Mouse (Mus musculus): ENCODE results near the gene Mcts2. TPM values are rescaled to one million over a fixed set of nuclear protein-coding genes. Genes with fewer than 3 reads are reported as not detected.
"Not testable (repeated sequence)": the region's sequence is repeated elsewhere in the genome, so short reads cannot be mapped to it uniquely, and the experiment has no call there.

Mcts2 gene
- 34.9 and 40.5 TPM in 2 replicates for polyA plus RNA-seq (2016; fragmentation: Nextera tagmentation; extraction: Ambion mirVana)

DNA sequence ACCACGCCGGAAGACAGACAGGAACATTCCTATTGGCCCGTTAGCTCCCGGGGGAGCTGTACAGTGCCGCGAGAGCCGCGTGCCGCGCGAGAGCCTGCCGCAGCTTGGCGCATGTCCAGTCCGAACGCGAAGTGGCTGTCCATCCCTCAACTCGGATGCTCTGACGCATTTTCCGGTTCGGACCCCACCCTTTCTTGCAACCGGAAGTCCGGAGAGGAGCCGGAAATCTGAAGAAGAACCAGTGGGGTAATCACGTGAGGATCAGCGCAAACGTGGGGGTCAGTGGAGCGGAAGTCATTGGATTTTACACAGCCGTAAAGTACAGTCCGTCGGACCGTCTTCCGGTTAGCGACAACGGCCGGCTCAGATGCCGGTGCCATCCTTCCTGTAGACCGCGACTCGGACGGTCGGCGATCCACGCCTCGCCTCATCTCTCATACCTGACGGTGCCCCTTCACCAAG, at the start of gene Mcts2:
Gene Mcts2 (plus strand): TSS at position 230 of the 462 bp plus-strand sequence.
- peak within 1 kb of the TSS; percentile 63 for H3K4me2 ChIP-seq (replicated peaks)
- 0 out of 2 replicates have a peak, but pooled peaks cover 6% of the 10 kb centered on the region for H3K4me1 ChIP-seq
- 52% methylated on average over 45 of the region's 45 CpGs for WGBS
- no peaks in the 10 kb centered on the region for H3K27me3 ChIP-seq
- H3K27ac ChIP-seq = peak within 1 kb of the TSS; percentile 66
- peaks cover 89% of the 10 kb centered on the region for H3K36me3 ChIP-seq
- peak within 1 kb of the TSS; percentile 44 for H3K9ac ChIP-seq
- H3K9me3 ChIP-seq (replicated peaks) = no peaks in the 10 kb centered on the region
- peak; percentile 97 for ATAC-seq (ENCODE audit: low FRiP score)
- H3K4me3 ChIP-seq = peak within 1 kb of the TSS; percentile 39

DNA sequence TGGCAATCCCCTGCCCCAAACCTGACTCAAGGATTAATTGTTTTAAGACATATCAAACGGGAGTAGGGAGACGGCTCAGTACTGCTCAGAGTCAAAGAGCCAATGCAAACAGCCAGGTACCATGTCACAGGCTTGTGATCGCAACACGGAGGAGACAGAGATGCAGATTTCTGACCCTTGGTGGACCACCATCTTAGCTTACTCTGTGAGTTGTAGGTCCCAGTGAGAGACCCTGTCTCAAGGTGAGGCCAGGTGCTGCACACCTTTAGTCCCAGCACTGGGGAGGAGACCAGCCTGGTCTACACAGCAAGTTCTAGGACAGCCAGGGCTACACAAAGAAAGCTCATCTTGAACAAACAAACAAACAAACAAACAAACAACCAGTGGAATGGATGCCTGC, 49.5 kb upstream of the Mcts2 start:
- peaks cover 8% of the 10 kb centered on the region for H3K4me1 ChIP-seq
- WGBS = 91% methylated on average over 4 of the region's 4 CpGs

DNA sequence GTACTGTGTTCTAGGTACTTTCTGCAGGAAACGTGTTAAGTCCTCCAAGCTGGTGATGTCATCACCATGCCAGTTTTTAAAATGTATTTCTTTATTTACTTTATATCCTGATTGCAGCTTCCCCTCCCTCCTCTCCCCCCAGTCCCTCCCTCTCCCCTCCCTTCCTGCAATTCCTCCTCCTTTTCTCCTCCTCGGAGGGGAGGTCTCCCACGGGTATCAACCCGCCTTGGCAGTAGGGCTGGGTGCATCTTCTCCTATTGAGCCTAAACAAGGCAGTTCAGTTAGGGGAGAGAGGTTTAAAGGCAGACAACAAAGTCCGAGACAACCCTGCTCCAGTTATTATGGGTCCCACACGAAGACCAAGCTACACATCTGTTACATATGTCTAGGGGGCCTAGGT, 48.0 kb upstream of the Mcts2 start:
- Histone ChIP-seq H3K9me3 (replicated peaks) (no peaks in the 10 kb centered on the region), H3K27me3 (peaks cover 2% of the 10 kb centered on the region; the same call in 1 of the 2 replicates), H3K9ac (no peak overlapping the region), H3K4me3 (no peak overlapping the region), H3K36me3 (no peaks in the 10 kb centered on the region), H3K4me1 (peaks cover 8% of the 10 kb centered on the region), H3K27ac (no peak overlapping the region), H3K4me2 (replicated peaks) (no peak overlapping the region)
- no peak for ATAC-seq (ENCODE audit: low FRiP score)
- WGBS = 44% methylated on average over 6 of the region's 6 CpGs

More for the DNA sequence above, 49.5 kb upstream of the Mcts2 start:
- Histone ChIP-seq H3K9ac (no peak overlapping the region), H3K4me2 (replicated peaks) (no peak overlapping the region), H3K36me3 (no peaks in the 10 kb centered on the region), H3K4me3 (no peak overlapping the region), H3K27me3 (peaks cover 2% of the 10 kb centered on the region; the same call in 1 of the 2 replicates), H3K27ac (no peak overlapping the region), H3K9me3 (replicated peaks) (no peaks in the 10 kb centered on the region)
- ATAC-seq (ENCODE audit: low FRiP score) = no peak

DNA sequence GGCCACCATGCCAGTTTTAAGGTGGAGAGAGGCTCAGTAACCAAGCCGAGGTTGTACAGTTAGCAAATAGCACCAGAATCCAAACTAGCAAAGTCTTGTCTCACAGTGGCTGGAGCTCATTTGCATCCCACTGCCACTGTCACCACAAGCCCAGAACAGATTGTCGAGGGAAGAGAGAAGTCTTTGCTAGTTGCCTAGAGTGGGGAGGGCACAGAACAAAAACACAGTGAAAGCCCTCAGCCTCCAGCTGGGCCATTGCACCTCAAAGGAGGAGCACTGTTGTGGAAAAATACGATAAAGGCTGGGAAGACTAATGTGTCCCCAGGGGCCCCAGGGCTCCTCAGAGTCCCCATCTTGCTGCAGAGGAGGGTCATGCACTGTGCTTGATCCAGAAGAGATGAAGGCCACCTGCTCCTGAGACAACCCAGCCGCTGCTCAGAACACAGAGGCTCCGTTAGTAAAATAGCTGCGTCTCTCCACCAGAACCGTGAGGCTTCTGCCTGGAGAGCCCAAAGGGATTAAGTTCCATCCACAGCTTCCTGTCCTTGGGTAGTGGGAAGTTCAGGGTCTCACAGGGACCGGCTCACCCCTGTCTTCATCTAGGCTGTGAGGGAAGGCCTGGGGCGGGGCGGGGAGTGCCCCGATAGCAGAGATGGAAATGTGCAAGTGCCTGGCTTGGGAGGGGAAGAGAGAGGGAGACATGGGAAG, 47.3 kb upstream of the Mcts2 start:
- no peak overlapping the region for H3K27ac ChIP-seq
- H3K4me1 ChIP-seq = peaks cover 8% of the 10 kb centered on the region
- WGBS = 10% methylated on average over 11 of the region's 11 CpGs

DNA sequence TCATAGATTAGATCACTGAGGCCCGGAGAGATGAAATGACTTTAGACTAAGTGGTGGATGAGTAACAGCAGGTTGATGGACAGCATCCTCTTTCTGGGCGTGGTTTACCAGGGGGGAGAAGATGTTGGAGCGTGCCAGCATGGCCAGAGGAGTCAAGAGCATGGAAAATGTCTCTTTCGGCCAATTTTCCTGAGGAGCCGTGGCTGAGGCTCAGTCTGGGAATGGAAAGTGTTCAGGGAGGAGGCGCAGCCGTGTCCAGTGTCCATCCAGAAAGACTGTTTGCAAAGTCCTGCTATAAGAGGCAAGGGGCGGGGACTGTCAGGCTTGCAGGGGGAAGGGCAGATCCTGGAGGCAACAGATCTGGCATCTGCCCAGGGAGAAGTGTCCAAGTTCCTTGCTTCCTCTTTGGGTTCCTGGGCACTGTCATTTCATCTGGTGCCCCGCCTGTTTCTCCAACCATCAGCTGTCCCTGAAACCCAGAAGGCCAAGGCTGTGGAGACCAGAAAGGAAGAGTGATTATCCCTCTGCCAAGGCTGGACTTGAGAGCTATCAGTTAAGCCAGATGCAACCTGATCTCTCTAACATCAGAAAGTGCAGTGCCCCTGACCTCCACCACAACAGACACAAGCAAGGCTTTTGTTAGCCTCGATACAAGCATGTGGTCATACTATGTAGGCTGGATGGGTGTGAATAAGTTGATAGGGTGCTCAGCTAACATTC, 33.8 kb upstream of the Mcts2 start:
- Histone ChIP-seq H3K4me2 (replicated peaks) (no peak overlapping the region), H3K27me3 (no peaks in the 10 kb centered on the region), H3K9ac (no peak overlapping the region), H3K27ac (no peak overlapping the region; the same call in 1 of the 2 replicates), H3K9me3 (replicated peaks) (no peaks in the 10 kb centered on the region), H3K4me1 (peaks cover 9% of the 10 kb centered on the region), H3K36me3 (no peaks in the 10 kb centered on the region), H3K4me3 (no peak overlapping the region)
- ATAC-seq (ENCODE audit: low FRiP score) = no peak
- 71% methylated on average over 10 of the region's 10 CpGs for WGBS

More for the DNA sequence above, 47.3 kb upstream of the Mcts2 start:
- Histone ChIP-seq H3K9me3 (replicated peaks) (no peaks in the 10 kb centered on the region), H3K9ac (no peak overlapping the region), H3K36me3 (no peaks in the 10 kb centered on the region), H3K4me2 (replicated peaks) (no peak overlapping the region), H3K27me3 (peaks cover under 1% of the 10 kb centered on the region; the same call in 1 of the 2 replicates), H3K4me3 (no peak overlapping the region)
- no peak for ATAC-seq (ENCODE audit: low FRiP score)

DNA sequence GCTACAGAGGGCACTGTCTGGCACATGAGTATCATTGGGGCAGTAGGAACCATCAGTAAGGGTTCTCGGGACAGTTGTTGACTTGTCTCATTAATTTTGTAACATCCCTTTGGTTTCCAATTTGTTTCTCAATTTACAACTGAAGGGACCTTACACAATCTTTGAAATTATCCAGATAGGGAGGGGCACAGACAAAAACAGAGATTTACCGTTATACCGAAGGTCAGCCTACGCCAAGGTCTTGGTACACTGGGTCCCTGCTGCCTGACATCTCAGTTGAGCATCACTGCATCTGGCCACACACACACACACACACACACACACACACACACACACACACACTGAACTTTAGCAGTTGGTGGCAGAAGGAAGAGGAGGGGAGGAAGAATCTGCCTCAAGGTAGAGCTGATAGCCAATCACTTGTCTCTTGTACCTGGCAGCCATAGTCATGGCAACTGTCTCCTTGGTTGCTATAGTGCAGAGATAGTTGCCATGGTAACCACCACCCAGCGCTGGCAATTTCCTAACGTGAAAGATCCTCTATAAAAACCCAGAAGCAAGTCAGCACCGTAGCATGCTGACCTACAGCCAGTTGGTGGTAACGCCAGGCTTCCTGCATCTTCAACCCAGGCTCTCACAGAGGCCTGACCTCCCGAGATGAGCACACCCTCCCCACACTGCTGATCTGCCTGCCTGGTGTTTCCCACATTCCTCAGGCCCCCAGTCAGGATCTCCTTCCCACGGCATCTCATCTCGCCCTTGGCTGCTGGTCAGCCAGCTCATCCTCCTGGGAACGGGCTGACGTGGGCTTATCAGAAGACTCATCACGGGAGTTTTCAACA, 32.7 kb upstream of the Mcts2 start:
- Histone ChIP-seq H3K27ac (peak overlapping the region; percentile 83), H3K9me3 (replicated peaks) (no peaks in the 10 kb centered on the region), H3K4me1 (peaks cover 9% of the 10 kb centered on the region), H3K4me3 (0 out of 2 replicates have a peak overlapping the region, but pooled peaks have one; percentile 1), H3K27me3 (no peaks in the 10 kb centered on the region), H3K36me3 (no peaks in the 10 kb centered on the region), H3K4me2 (replicated peaks) (peak overlapping the region; percentile 37), H3K9ac (no peak overlapping the region)
- ATAC-seq (ENCODE audit: low FRiP score) = peak; percentile 86
- 44% methylated on average over 14 of the region's 14 CpGs for WGBS

DNA sequence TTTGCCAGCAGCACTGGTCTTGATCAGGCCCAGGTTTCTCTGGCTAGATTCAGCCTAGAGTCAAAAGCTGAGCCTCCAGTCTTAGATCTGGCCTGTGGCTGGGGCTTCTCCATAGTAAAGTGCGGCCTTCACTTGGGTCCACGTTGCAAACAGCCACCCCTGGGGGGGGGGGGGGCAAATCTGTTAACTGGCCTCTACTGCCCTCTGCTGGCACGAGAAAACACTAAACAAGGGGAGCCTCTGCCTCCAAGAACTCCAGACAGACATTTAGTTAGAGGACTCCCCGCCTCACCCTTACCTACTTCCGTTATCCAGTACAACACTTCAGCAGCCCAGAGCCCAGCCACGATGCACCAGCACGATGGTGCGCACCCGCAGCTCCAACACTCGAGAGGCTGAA, 29.4 kb upstream of the Mcts2 start:
- H3K4me1 ChIP-seq = peaks cover 9% of the 10 kb centered on the region
- no peak overlapping the region for H3K9ac ChIP-seq
- H3K36me3 ChIP-seq = no peaks in the 10 kb centered on the region
- H3K9me3 ChIP-seq (replicated peaks) = no peaks in the 10 kb centered on the region
- no peak overlapping the region for H3K4me2 ChIP-seq (replicated peaks)
- H3K27ac ChIP-seq = no peak overlapping the region
- no peak for ATAC-seq (ENCODE audit: low FRiP score)
- no peaks in the 10 kb centered on the region for H3K27me3 ChIP-seq
- no peak overlapping the region for H3K4me3 ChIP-seq
- 60% methylated on average over 10 of the region's 10 CpGs for WGBS

DNA sequence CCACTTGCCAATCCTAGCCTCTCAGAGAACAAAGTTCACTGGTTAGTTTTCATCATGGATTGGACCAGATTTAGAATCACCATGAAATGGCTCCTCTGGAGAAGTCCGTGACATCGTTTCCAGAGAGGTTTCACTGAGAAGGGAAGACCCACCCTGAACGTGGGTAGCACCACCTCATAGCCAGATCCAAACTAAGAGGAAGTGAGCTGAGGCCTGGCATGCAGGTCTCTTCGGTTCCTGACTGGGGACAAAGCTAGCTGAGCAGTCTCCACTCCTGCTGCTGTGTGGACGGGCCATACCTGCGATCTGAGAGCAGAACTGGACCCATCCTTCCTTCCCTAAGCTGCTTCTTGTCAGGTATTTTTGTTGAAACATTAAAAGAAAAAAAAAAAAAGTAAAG, 25.7 kb upstream of the Mcts2 start:
- 80% methylated on average over 6 of the region's 6 CpGs for WGBS
- Histone ChIP-seq H3K27ac (no peak overlapping the region), H3K9ac (no peak overlapping the region), H3K27me3 (no peaks in the 10 kb centered on the region), H3K9me3 (replicated peaks) (no peaks in the 10 kb centered on the region), H3K4me2 (replicated peaks) (no peak overlapping the region), H3K4me1 (no peaks in the 10 kb centered on the region), H3K36me3 (no peaks in the 10 kb centered on the region), H3K4me3 (no peak overlapping the region)
- no peak for ATAC-seq (ENCODE audit: low FRiP score)

DNA sequence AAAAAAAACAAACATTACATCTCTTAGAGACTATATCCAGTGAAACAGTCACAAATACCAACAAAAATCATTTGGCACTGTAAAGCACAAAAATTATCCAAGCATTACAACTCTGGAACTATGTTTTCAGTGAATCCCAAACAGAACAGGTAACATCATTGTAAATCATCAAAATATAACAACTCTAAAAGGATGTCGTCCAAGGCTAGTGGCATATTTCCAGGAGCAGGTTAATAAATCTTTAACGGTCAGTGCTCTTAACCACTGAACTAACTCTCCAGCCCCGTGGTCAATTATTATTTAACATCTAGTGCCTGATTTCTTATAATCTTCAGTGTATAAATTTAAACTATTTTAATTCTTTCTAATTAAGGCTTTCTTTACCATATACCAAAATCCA, 20.6 kb upstream of the Mcts2 start:
- H3K36me3 ChIP-seq; H3K9ac ChIP-seq; H3K27me3 ChIP-seq; H3K4me1 ChIP-seq; H3K9me3 ChIP-seq (replicated peaks); H3K4me3 ChIP-seq; ATAC-seq (ENCODE audit: low FRiP score); H3K27ac ChIP-seq; H3K4me2 ChIP-seq (replicated peaks): not testable (repeated sequence)
- 80% methylated on average over 3 of the region's 3 CpGs for WGBS

DNA sequence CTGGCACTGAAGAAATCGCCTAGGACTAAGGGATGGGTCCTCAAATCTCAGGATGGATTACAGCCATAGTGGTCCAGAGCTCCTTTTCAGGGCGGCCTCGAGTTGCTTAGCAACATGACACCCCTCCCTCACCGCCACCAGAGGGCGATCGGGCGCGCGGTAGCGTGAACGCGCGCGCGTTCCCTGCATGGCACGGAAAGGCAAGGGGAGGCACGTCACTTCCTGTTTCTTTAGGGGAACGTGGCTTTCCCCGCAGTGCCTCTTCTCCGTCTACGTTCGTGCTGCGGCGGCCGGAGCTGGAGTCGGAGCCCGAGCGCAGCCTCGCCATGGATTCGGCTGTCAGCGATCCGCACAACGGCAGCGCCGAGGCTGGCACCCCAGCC, 17.6 kb upstream of the Mcts2 start, which contains the start of gene H13:
Gene H13 (plus strand): TSS at position 206 of the 383 bp plus-strand sequence.
- peaks cover 15% of the 10 kb centered on the region; the same call in 1 of the 2 replicates for H3K36me3 ChIP-seq
- H3K27ac ChIP-seq = peak within 1 kb of the TSS; percentile 97
- peak; percentile 81 for ATAC-seq (ENCODE audit: low FRiP score)
- no peaks in the 10 kb centered on the region for H3K9me3 ChIP-seq (replicated peaks)
- peaks cover 34% of the 10 kb centered on the region for H3K4me1 ChIP-seq
- H3K27me3 ChIP-seq = no peaks in the 10 kb centered on the region
- under 1% methylated on average over 35 of the region's 35 CpGs for WGBS
- H3K9ac ChIP-seq = peak within 1 kb of the TSS; percentile 96
- H3K4me2 ChIP-seq (replicated peaks) = peak within 1 kb of the TSS; percentile 93
- H3K4me3 ChIP-seq = peak within 1 kb of the TSS; percentile 99

DNA sequence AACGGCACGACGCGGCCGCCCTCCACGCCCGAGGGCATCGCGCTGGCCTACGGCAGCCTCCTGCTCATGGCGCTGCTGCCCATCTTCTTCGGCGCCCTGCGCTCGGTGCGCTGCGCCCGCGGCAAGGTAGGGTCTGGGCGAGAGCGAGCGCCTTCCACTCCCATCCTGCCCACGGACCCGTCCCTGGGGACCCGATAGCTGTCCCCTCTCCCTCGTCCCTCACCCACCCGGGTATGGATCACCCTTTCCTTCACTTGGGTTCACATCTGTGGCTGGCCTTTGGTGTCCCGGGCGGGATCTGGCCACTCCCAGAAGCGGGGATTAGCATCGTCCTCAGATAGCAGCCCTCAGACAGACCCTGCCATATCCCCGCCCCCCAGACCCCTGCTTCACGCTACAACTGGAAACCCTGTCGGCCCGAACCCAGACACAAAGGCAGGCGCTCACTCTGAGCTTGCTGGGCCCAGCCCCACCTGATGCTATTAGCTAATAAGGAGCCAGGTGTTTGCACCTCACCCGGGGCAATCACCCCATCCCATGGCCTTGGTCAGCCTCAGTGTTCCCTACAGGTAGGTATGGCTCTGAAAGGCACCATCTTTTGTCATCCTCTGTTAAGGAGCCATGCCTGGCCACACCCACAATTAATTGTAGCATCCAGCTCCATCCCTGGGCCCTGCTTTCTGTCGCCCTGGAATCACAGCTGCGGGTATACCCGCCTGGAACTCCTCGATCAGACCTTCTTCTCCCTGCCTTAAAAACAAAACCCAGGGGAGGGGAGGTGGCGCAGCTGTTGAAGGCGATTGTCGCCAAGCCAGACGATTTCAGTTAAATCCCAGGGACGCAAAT, 17.0 kb upstream of the Mcts2 start:
- Histone ChIP-seq H3K4me1 (peaks cover 35% of the 10 kb centered on the region), H3K36me3 (peaks cover 20% of the 10 kb centered on the region), H3K4me2 (replicated peaks) (peak overlapping the region; percentile 93), H3K9ac (peak overlapping the region; percentile 96), H3K4me3 (peak overlapping the region; percentile 99), H3K27ac (peak overlapping the region; percentile 97), H3K27me3 (no peaks in the 10 kb centered on the region), H3K9me3 (replicated peaks) (no peaks in the 10 kb centered on the region)
- ATAC-seq (ENCODE audit: low FRiP score) = peak; percentile 75
- WGBS = 1% methylated on average over 45 of the region's 46 CpGs

Measured in hindbrain, embryonic 12.5 days (tissue).